Mouse (Mus musculus) intestine, embryonic 16.5 days (tissue): ENCODE measurements at regions not wholly inside any gene's neighbourhood (a gene's known extent, or its start where the extent isn't known, plus 50 kb on each side); places are given as distances from the start of the nearest gene placed in this dataset.

Source experiments
- ATAC-seq: fragments of 200-750 bp; cut with Nextera tagmentation; 2 replicates; pipeline ENCODE4 v1.8.0; 2017; ENCODE audit warnings: moderate TSS enrichment, moderate library complexity
- H3K27ac ChIP-seq: fragments of 300-500 bp; sonication (generic); 2 replicates; pipeline ENCODE4 v1.5.1; 2014; ENCODE audit warnings: mild to moderate bottlenecking, low read length
- H3K27me3 ChIP-seq: fragments of 300-500 bp; sonication (generic); replicated peaks from 2 replicates; pipeline ENCODE4 v1.6.1; 2014; ENCODE audit warnings: low read length, control low read depth, mixed read lengths; ENCODE audit not compliant: control insufficient read depth, insufficient read depth
- H3K36me3 ChIP-seq: fragments of 300-500 bp; sonication (generic); 2 replicates; pipeline ENCODE4 v1.6.1; 2014; ENCODE audit warnings: low read length, control low read depth; ENCODE audit not compliant: control insufficient read depth, insufficient read depth
- H3K4me1 ChIP-seq: fragments of 300-500 bp; sonication (generic); 2 replicates; pipeline ENCODE4 v1.6.1; 2014; ENCODE audit warnings: low read length, control low read depth, mixed read lengths; ENCODE audit not compliant: control insufficient read depth, insufficient read depth
- H3K4me2 ChIP-seq: fragments of 300-500 bp; sonication (generic); 2 replicates; pipeline ENCODE4 v1.6.1; 2014; ENCODE audit warnings: low read depth, low read length, control low read depth
- H3K4me3 ChIP-seq: fragments of 300-500 bp; sonication (generic); 2 replicates; pipeline ENCODE4 v1.5.1; 2014; ENCODE audit warnings: mild to moderate bottlenecking, low read length
- H3K9ac ChIP-seq: fragments of 300-500 bp; sonication (generic); 2 replicates; pipeline ENCODE4 v1.6.1; 2014; ENCODE audit warnings: low read depth, low read length
- H3K9me3 ChIP-seq: fragments of 300-500 bp; sonication (generic); 2 replicates; pipeline ENCODE4 v1.6.1; 2016; ENCODE audit warnings: low read length, control low read depth; ENCODE audit not compliant: control insufficient read depth
- WGBS: fragments of 180-500 bp; shearing (Covaris S2); extraction: QIAGEN DNeasy Blood & Tissue Kit; methylation state at CpG from one replicate; pipeline ENCODE4 v1.1.7; 2014; 5-methylcytosine and 5-hydroxymethylcytosine counted together

DNA sequence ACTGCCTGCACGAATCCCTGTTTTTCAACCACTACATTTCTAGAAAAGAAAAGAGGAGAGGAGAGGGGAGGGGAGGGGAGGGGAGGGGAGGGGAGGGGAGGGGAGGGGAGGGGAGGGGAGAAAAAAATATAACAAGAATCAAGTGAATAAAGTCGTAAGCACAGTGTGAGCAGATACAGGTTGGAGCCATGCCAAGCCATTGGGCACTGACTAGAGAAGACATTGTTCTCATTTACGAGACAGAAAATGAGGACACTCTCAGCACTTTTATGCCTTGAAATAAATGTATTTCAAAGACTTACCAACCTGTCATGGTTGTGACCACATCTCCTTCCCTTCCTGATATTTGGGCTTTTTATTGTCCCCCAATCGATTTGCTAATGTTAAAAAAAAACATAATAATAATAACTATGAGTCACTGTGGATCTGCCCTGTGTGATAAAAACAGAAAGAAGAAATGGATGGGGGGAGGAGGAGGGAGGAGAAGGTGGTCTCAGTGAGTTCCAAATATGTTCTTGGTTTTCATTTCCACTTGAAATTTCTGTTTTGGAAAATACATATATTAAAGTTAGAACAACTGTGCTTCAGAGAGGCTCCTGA is 177.8 kb upstream of the Cpeb2 start:
- no peaks in the 10 kb centered on the region for H3K36me3 ChIP-seq
- no peak overlapping the region for H3K4me2 ChIP-seq
- no peak overlapping the region for H3K27ac ChIP-seq
- 70% methylated on average over 4 of the region's 4 CpGs for WGBS
- H3K27me3 ChIP-seq, result no peaks in the 10 kb centered on the region
- no peak overlapping the region for H3K9ac ChIP-seq
- H3K9me3 ChIP-seq, result no peaks in the 10 kb centered on the region
- ATAC-seq, result no peak
- H3K4me3 ChIP-seq, result no peak overlapping the region
- no peaks in the 10 kb centered on the region for H3K4me1 ChIP-seq

DNA sequence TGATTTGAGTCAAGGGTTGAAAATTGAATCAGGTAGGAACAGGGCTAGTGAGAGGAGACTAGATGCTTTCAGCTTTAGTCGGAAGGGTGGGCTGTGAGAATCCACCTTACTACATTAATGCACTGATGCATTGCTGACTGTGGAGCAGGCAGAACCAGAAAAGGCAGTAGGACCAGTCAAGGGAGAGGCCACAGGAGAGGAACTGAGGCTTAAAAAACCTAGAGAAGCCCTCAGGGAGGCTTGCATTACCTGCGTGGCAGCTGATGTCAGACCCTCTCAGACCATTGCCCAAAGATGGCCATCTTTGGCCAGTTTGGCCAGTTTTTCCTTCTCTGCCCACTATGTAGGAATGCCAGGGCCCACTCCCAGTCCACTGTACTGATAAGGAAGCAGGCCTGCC is 176.5 kb upstream of the Cpeb2 start:
- 81% methylated on average over 2 of the region's 2 CpGs for WGBS
- Histone ChIP-seq H3K4me1 (no peaks in the 10 kb centered on the region), H3K4me3 (no peak overlapping the region), H3K4me2 (no peak overlapping the region), H3K9me3 (no peaks in the 10 kb centered on the region), H3K36me3 (no peaks in the 10 kb centered on the region), H3K27me3 (no peaks in the 10 kb centered on the region), H3K27ac (no peak overlapping the region), H3K9ac (no peak overlapping the region)
- no peak for ATAC-seq

- 85% methylated on average over 2 of the region's 2 CpGs for WGBS
- H3K4me3 ChIP-seq, result no peak overlapping the region
Measured at GRCm38 (mm10) chr5:43061243-43061642, 171.7 kb upstream of the Cpeb2 start.

GRCm38 (mm10) chr5:43061797-43062391 is 171.1 kb upstream of the Cpeb2 start:
- Histone ChIP-seq H3K9ac (no peak overlapping the region), H3K4me2 (no peak overlapping the region), H3K4me1 (no peaks in the 10 kb centered on the region), H3K27me3 (no peaks in the 10 kb centered on the region), H3K27ac (no peak overlapping the region), H3K9me3 (no peaks in the 10 kb centered on the region), H3K4me3 (no peak overlapping the region), H3K36me3 (no peaks in the 10 kb centered on the region)
- ATAC-seq, result no peak
- 67% methylated on average over 1 of the region's 1 CpGs for WGBS

More at GRCm38 (mm10) chr5:43061243-43061642, 171.7 kb upstream of the Cpeb2 start:
- ATAC-seq, result no peak
- H3K4me1 ChIP-seq, result no peaks in the 10 kb centered on the region
- no peaks in the 10 kb centered on the region for H3K9me3 ChIP-seq
- H3K27ac ChIP-seq, result no peak overlapping the region
- no peak overlapping the region for H3K4me2 ChIP-seq
- H3K36me3 ChIP-seq, result no peaks in the 10 kb centered on the region
- no peaks in the 10 kb centered on the region for H3K27me3 ChIP-seq
- no peak overlapping the region for H3K9ac ChIP-seq

GRCm38 (mm10) chr5:43062499-43062898 is 170.5 kb upstream of the Cpeb2 start:
- ATAC-seq, result no peak
- Histone ChIP-seq H3K4me3 (no peak overlapping the region), H3K27ac (no peak overlapping the region), H3K27me3 (no peaks in the 10 kb centered on the region), H3K36me3 (no peaks in the 10 kb centered on the region), H3K4me2 (no peak overlapping the region), H3K9ac (no peak overlapping the region), H3K9me3 (no peaks in the 10 kb centered on the region), H3K4me1 (no peaks in the 10 kb centered on the region)
- WGBS, result 76% methylated on average over 1 of the region's 1 CpGs

- no peak overlapping the region for H3K4me3 ChIP-seq
- ATAC-seq, result no peak
- no peak overlapping the region for H3K27ac ChIP-seq
- no peak overlapping the region for H3K9ac ChIP-seq
- H3K36me3 ChIP-seq, result no peaks in the 10 kb centered on the region
- H3K9me3 ChIP-seq, result no peaks in the 10 kb centered on the region
- no peak overlapping the region for H3K4me2 ChIP-seq
- no peaks in the 10 kb centered on the region for H3K4me1 ChIP-seq
- WGBS, result 82% methylated on average over 8 of the region's 8 CpGs
- H3K27me3 ChIP-seq, result no peaks in the 10 kb centered on the region
Measured at GRCm38 (mm10) chr5:43063386-43063785, 169.6 kb upstream of the Cpeb2 start.

GRCm38 (mm10) chr5:43071541-43071940 is 161.4 kb upstream of the Cpeb2 start:
- H3K36me3 ChIP-seq, result no peaks in the 10 kb centered on the region
- H3K27me3 ChIP-seq, result no peaks in the 10 kb centered on the region
- H3K4me3 ChIP-seq, result no peak overlapping the region
- no peaks in the 10 kb centered on the region for H3K4me1 ChIP-seq
- H3K9ac ChIP-seq, result no peak overlapping the region
- ATAC-seq, result no peak
- 89% methylated on average over 3 of the region's 3 CpGs for WGBS
- H3K27ac ChIP-seq, result no peak overlapping the region
- no peaks in the 10 kb centered on the region for H3K9me3 ChIP-seq
- no peak overlapping the region for H3K4me2 ChIP-seq

GRCm38 (mm10) chr5:43072340-43072739 is 160.6 kb upstream of the Cpeb2 start:
- Histone ChIP-seq H3K4me2 (no peak overlapping the region), H3K4me1 (no peaks in the 10 kb centered on the region), H3K36me3 (no peaks in the 10 kb centered on the region), H3K27ac (no peak overlapping the region), H3K27me3 (no peaks in the 10 kb centered on the region), H3K9me3 (no peaks in the 10 kb centered on the region), H3K9ac (no peak overlapping the region), H3K4me3 (no peak overlapping the region)
- no peak for ATAC-seq
- WGBS, result 81% methylated on average over 2 of the region's 2 CpGs

DNA sequence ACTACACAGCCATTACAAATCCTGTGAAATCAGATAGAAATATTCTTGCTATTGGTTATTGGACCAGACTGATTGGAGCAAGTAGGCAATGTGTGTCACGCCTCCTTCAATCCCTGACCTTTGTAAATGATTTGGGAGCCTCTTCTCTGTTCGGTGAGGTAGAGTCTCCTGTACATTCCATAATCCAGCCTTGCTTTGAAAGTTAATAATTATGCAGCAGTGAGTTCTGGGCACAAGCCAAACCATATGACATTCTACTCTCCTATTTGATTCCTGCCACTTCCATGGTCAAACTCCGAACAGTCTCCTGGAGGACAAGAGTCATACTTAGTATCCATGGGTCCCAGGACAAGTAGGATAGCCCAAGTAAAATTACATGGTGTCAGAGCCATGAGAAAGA is 158.4 kb upstream of the Cpeb2 start:
- Histone ChIP-seq H3K4me1 (no peaks in the 10 kb centered on the region), H3K4me2 (no peak overlapping the region), H3K4me3 (no peak overlapping the region), H3K27me3 (no peaks in the 10 kb centered on the region), H3K9ac (no peak overlapping the region), H3K9me3 (no peaks in the 10 kb centered on the region), H3K36me3 (no peaks in the 10 kb centered on the region), H3K27ac (no peak overlapping the region)
- 81% methylated on average over 3 of the region's 3 CpGs for WGBS
- ATAC-seq, result no peak

GRCm38 (mm10) chr5:43080252-43080651 is 152.7 kb upstream of the Cpeb2 start:
- Histone ChIP-seq H3K4me3 (no peak overlapping the region), H3K9ac (no peak overlapping the region), H3K36me3 (no peaks in the 10 kb centered on the region), H3K27ac (no peak overlapping the region), H3K4me2 (no peak overlapping the region), H3K9me3 (no peaks in the 10 kb centered on the region), H3K4me1 (no peaks in the 10 kb centered on the region), H3K27me3 (no peaks in the 10 kb centered on the region)
- WGBS, result 83% methylated on average over 1 of the region's 1 CpGs
- no peak for ATAC-seq
